Mouse (Mus musculus) bone marrow, adult 2 months (tissue): ENCODE measurements around the gene Olfr263. TPM values are rescaled to one million over a fixed set of nuclear protein-coding genes. Genes with fewer than 3 reads are reported as not detected.
A peak's percentile ranks its signal among the peaks of the same experiment; 100 is the strongest.

Source experiments
- H3K27ac ChIP-seq: fragments of 200-500 bp; 2 replicates; pipeline ENCODE4 v1.5.1; 2012; ENCODE audit warnings: low read depth, mild to moderate bottlenecking, control low read depth, inconsistent platforms, low read length; ENCODE audit not compliant: control insufficient read depth, poor library complexity, insufficient read depth
- H3K4me1 ChIP-seq: fragments of 200-500 bp; 2 replicates; pipeline ENCODE4 v1.6.1; 2011; ENCODE audit warnings: low read length; ENCODE audit not compliant: control insufficient read depth, insufficient read depth
- H3K4me3 ChIP-seq: fragments of 200-500 bp; replicated peaks from 2 replicates; pipeline ENCODE3; 2011; ENCODE audit warnings: mild to moderate bottlenecking, low read depth, low read length, control low read depth; ENCODE audit not compliant: control insufficient read depth
- CTCF ChIP-seq: fragments of 200-500 bp; IDR thresholded peaks from 2 replicates; pipeline ENCODE4 v1.5.1; 2011; ENCODE audit warnings: low read length, control low read depth; ENCODE audit not compliant: control insufficient read depth, insufficient read depth
- POLR2A ChIP-seq: fragments of 200-500 bp; IDR thresholded peaks from 2 replicates; pipeline ENCODE4 v1.6.1; 2011; ENCODE audit warnings: low read depth, mild to moderate bottlenecking, control low read depth, low read length, borderline replicate concordance; ENCODE audit not compliant: control insufficient read depth
- WGBS: fragments of 180-500 bp; shearing (Covaris S2); methylation state at CpG from one replicate; pipeline ENCODE4 v1.1.7; 2018; 5-methylcytosine and 5-hydroxymethylcytosine counted together
- polyA plus RNA-seq: library from polyadenylated mRNA; stranded (reverse); fragments of >200 nt; gene quantifications from 2 replicates; pipeline ENCODE4 v1.2.4, GENCODE M21; 2011; ENCODE audit warnings: low replicate concordance; ENCODE audit not compliant: missing spikeins, insufficient read depth, insufficient read length

Olfr263 gene
- polyA plus RNA-seq, 1 experiment, result not detected

DNA sequence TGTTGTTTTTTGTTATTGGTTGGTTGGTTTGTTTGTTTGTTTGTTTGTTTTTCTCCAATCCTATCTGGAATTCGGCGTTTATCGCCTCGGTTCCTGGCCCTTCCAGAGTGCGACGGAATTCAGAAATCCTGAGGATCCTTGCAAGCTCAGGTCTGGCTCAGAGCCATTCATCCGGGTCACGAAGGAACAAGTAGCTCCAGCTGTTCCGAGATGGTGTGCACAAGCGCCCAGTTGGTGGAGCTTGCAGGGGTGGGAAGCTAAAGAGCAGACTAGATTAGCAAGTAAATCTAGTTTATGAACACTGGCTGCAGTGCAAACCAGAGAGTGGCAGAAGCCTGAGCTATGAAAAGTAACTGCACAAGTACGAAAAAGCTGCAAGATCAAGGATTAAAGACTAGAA, 43.6 kb downstream of the Olfr263 start:
- no peak for TF ChIP-seq POLR2A
- no peak for TF ChIP-seq CTCF
- Histone ChIP-seq H3K27ac (no peak overlapping the region), H3K4me1 (peaks cover 2% of the 10 kb centered on the region; the same call in 1 of the 2 replicates), H3K4me3 (peak overlapping the region; percentile 15)
- 5% methylated on average over 11 of the region's 11 CpGs for WGBS

GRCm38 (mm10) chr13:21176733-21177132, 47.3 kb downstream of the Olfr263 start:
- Histone ChIP-seq H3K4me3 (no peak overlapping the region), H3K4me1 (peaks cover 2% of the 10 kb centered on the region; the same call in 1 of the 2 replicates), H3K27ac (no peak overlapping the region)
- WGBS, result 80% methylated on average over 11 of the region's 11 CpGs
- no peak for TF ChIP-seq POLR2A
- TF ChIP-seq CTCF, result no peak

- no peak for TF ChIP-seq CTCF
- no peak for TF ChIP-seq POLR2A
- Histone ChIP-seq H3K4me3 (no peak overlapping the region), H3K27ac (no peak overlapping the region), H3K4me1 (peaks cover 3% of the 10 kb centered on the region; the same call in 1 of the 2 replicates)
- 66% methylated on average over 5 of the region's 5 CpGs for WGBS
These were observed 48.2 kb downstream of the Olfr263 start for GRCm38 (mm10) chr13:21177657-21178056.

DNA sequence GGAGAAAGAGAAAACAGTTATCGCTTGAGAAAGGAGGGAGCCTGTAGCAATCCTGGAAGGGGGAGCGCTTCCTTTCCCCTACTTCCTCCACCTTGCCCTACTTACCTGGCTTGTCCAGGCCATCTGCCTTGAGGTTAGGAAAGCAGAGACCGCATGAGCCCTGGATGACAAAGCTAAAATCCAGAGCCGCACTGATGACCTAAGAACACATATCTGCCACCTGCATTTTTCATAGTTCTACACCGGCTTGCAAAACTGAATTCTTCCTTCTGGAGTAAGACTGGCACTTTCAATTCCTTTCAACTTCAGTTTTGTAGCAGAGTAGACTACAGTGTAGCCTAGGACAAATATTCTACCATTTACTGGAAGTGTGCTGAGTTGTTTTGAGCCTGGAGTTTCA, 48.9 kb downstream of the Olfr263 start:
- TF ChIP-seq POLR2A, result no peak
- TF ChIP-seq CTCF, result no peak
- no peak overlapping the region for H3K4me3 ChIP-seq
- WGBS, result 33% methylated on average over 5 of the region's 5 CpGs
- peak overlapping the region; percentile 9; the same call in 1 of the 2 replicates for H3K27ac ChIP-seq
- H3K4me1 ChIP-seq, result peaks cover 3% of the 10 kb centered on the region; the same call in 1 of the 2 replicates

DNA sequence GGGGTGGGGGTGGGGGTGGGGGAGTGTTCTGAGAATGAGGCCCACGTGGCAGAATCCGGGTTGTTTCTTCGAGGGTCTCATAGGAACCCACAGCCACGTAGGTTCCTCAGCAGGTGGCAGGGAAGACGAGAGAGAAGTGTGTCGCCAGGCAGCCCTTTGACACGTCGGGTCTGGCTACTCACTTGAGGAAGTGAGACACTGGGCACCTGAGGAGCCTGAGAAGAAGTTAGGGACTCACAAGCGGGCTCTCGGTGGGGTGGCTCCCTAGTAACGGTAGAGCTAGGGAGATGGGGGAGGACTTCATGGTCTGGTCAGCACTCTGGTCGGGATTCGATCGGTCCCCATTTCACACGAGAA, 49.9 kb downstream of the Olfr263 start, which contains the start of gene Trim27:
TSS of gene Trim27 (plus strand) at position 79 of the 357 bp plus-strand sequence.
- peak within 1 kb of the TSS; percentile 99 for H3K4me3 ChIP-seq
- WGBS, result under 1% methylated on average over 15 of the region's 15 CpGs
- TF ChIP-seq POLR2A, result no peak
- no peak for TF ChIP-seq CTCF
- peak within 1 kb of the TSS; percentile 97 for H3K27ac ChIP-seq
- peaks cover 3% of the 10 kb centered on the region; the same call in 1 of the 2 replicates for H3K4me1 ChIP-seq

GRCm38 (mm10) chr13:21179724-21180550, 50.5 kb downstream of the Olfr263 start:
- H3K4me3 ChIP-seq, result peak overlapping the region; percentile 99
- H3K27ac ChIP-seq, result peak overlapping the region; percentile 97
- H3K4me1 ChIP-seq, result peaks cover 3% of the 10 kb centered on the region; the same call in 1 of the 2 replicates
- no peak for TF ChIP-seq CTCF
- TF ChIP-seq POLR2A, result peak; percentile 21; the same call in 1 of the 2 replicates
- WGBS, result under 1% methylated on average over 80 of the region's 80 CpGs

GRCm38 (mm10) chr13:21180551-21181530, 51.4 kb downstream of the Olfr263 start:
- WGBS, result under 1% methylated on average over 71 of the region's 71 CpGs
- no peak for TF ChIP-seq CTCF
- no peak; the same call in 1 of the 2 replicates for TF ChIP-seq POLR2A
- Histone ChIP-seq H3K4me1 (peaks cover 3% of the 10 kb centered on the region; the same call in 1 of the 2 replicates), H3K27ac (peak overlapping the region; percentile 97), H3K4me3 (peak overlapping the region; percentile 99)
